Mouse (Mus musculus): Measurements from ENCODE around the gene Zfp777. TPM values are rescaled to one million over a fixed set of nuclear protein-coding genes. Genes with fewer than 3 reads are reported as not detected.

The Zfp777 gene
- total and polyA plus RNA-seq, 2 experiments from 2014 or later = 14.2 to 46.5 TPM

DNA sequence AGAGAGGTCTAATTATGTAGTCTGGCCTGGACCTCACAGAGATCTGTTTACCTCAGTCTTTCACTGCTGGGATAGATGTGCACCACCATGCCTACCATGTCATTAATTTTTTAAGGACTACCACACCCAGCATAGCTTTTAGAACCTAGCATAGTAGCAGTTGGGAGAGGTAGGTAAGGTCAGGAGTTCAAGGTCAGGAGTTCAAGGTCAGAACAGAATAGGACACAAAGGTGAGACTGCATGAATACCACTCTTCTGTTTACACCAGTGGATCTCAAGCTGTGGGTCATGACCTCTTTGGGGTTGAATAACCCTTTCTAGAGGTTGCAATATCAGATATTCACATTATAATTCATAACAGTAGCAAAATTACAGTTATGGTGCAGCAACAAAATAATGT, 16.1 kb downstream of the Zfp777 start:
- Histone ChIP-seq H3K27ac (ENCODE audit: low read depth, low read length) (no peak overlapping the region), H3K36me3 (ENCODE audit: insufficient read depth) (peaks cover 88% of the 10 kb centered on the region), H3K4me3 (ENCODE audit: low read depth, low read length) (no peak overlapping the region), H3K9ac (no peak overlapping the region), H3K9me3 (ENCODE audit: low read length) (no peaks in the 10 kb centered on the region), H3K4me2 (ENCODE audit: low read depth) (no peak overlapping the region), H3K4me1 (ENCODE audit: insufficient read depth) (no peaks in the 10 kb centered on the region), H3K27me3 (ENCODE audit: insufficient read depth, low read length) (no peaks in the 10 kb centered on the region)
- DNase-seq (no peak), ATAC-seq (no peak)
- TF ChIP-seq CTCF (IDR thresholded peaks at IDR 0.05; ENCODE audit: low read depth) = no peak

DNA sequence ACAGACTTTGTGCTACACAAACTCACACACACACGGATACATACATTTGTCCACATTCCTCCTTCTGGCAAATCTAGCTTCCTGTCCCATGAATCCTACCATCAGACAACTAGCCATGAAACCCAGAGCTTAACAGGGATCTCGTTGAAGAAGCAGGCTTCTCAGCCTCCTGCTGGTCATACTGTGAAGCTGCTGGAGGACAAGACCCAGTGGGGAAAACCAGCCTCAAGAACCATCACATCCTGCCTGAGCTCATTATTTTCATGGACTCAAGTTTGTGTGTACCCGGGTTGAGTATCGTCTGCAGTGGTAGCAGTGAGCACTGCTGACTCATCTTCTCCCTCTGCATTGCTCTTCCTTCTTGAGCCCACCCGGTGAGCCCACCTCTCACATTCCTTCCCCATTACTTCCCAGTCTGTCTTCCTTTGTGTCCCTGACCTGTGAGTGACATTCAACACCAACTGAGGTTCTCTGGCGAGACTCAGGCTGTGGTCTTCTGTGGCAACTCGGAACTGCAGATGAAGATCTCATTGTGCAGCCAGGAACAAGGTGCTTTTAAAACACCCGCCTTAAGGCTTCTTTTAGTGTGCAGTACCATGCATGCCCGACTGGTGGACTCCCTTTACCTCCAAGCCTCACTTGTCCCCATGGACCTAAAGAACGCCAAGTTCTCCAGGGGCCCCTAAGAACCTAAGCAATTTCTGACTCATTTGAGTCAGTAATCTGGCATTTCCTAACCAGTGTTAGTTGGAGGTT, 22.6 kb downstream of the Zfp777 start:
- Histone ChIP-seq H3K4me3 (ENCODE audit: low read depth, low read length) (no peak overlapping the region), H3K27me3 (ENCODE audit: insufficient read depth, low read length) (no peaks in the 10 kb centered on the region), H3K36me3 (ENCODE audit: insufficient read depth) (peaks cover 84% of the 10 kb centered on the region), H3K27ac (ENCODE audit: low read depth, low read length) (no peak overlapping the region), H3K9ac (no peak overlapping the region), H3K4me1 (ENCODE audit: insufficient read depth) (no peaks in the 10 kb centered on the region), H3K9me3 (ENCODE audit: low read length) (peaks cover 10% of the 10 kb centered on the region; the same call in 1 of the 2 replicates), H3K4me2 (ENCODE audit: low read depth) (no peak overlapping the region)
- WGBS = 88% methylated on average over 10 of the region's 10 CpGs
- TF ChIP-seq CTCF (IDR thresholded peaks at IDR 0.05; ENCODE audit: low read depth) = peak; percentile 27
- DNase-seq (no peak), ATAC-seq (no peak)

DNA sequence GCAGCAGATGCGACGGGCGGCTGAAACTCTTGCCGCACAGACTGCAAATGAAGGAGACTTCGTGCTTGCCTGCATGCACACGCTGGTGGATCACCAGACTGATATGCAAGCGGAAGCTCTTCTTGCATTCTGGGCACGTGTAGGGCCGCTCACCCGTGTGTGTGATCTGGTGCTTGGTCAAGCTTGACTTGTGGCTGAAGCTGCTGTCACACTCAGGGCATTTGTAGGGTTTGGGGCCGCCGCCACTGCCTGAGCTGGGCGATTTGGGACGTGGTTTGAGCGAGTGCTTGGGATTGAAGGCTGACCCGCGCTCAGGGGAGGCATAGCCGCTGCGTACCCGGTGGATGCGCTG, 23.7 kb downstream of the Zfp777 start:
- 79% methylated on average over 21 of the region's 21 CpGs for WGBS
- TF ChIP-seq CTCF (IDR thresholded peaks at IDR 0.05; ENCODE audit: low read depth) = no peak

DNA sequence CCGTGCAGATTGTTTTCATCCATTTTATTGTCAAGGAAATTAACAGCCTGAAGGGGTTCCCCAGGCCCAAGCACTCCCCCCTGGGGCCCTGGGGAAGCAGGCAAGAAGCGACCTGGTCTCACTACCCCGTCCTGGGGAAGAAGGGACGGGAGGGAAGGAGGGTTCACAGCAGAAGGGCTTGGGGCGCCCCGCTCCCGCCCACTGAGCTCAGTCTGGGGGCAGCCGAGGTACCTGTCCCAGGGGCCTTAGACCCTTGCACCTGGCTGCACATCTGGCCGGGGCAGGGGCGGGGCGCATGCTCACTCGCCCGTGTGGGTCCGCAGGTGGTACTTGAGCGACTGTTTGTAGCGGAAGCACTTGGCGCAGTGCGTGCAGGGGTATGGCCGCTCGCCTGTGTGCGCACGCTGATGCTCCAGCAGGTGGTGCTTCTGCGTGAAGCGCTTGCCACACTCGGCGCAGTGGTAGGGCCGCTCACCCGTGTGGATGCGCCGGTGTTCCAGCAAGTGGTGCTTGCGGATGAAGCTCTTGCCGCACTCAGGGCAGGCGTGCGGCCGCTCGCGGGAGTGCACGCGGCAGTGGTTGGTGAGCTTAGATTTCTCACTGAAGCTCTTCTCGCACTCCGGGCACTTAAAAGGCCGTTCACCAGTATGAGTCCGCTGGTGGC, 24.2 kb downstream of the Zfp777 start:
- ATAC-seq = peak; percentile 66
- peaks cover 10% of the 10 kb centered on the region; the same call in 1 of the 2 replicates for H3K9me3 ChIP-seq (ENCODE audit: low read length)
- no peak overlapping the region for H3K27ac ChIP-seq (ENCODE audit: low read depth, low read length)
- 79% methylated on average over 43 of the region's 43 CpGs for WGBS
- no peaks in the 10 kb centered on the region for H3K27me3 ChIP-seq (ENCODE audit: insufficient read depth, low read length)
- H3K4me2 ChIP-seq (ENCODE audit: low read depth) = no peak overlapping the region
- no peaks in the 10 kb centered on the region for H3K4me1 ChIP-seq (ENCODE audit: insufficient read depth)
- no peak overlapping the region for H3K4me3 ChIP-seq (ENCODE audit: low read depth, low read length)
- peak; percentile 31 for DNase-seq
- TF ChIP-seq CTCF (IDR thresholded peaks at IDR 0.05; ENCODE audit: low read depth) = no peak
- no peak overlapping the region for H3K9ac ChIP-seq
- peaks cover 69% of the 10 kb centered on the region for H3K36me3 ChIP-seq (ENCODE audit: insufficient read depth)

More for the DNA sequence above, 23.7 kb downstream of the Zfp777 start:
- no peak overlapping the region for H3K27ac ChIP-seq (ENCODE audit: low read depth, low read length)
- H3K27me3 ChIP-seq (ENCODE audit: insufficient read depth, low read length) = no peaks in the 10 kb centered on the region
- H3K9ac ChIP-seq = no peak overlapping the region
- H3K4me1 ChIP-seq (ENCODE audit: insufficient read depth) = no peaks in the 10 kb centered on the region
- no peak overlapping the region for H3K4me3 ChIP-seq (ENCODE audit: low read depth, low read length)
- H3K4me2 ChIP-seq (ENCODE audit: low read depth) = no peak overlapping the region
- peaks cover 73% of the 10 kb centered on the region for H3K36me3 ChIP-seq (ENCODE audit: insufficient read depth)
- DNase-seq = no peak
- peaks cover 10% of the 10 kb centered on the region; the same call in 1 of the 2 replicates for H3K9me3 ChIP-seq (ENCODE audit: low read length)
- 0 out of 2 replicates have a peak, but pooled peaks have one; percentile 16 for ATAC-seq

DNA sequence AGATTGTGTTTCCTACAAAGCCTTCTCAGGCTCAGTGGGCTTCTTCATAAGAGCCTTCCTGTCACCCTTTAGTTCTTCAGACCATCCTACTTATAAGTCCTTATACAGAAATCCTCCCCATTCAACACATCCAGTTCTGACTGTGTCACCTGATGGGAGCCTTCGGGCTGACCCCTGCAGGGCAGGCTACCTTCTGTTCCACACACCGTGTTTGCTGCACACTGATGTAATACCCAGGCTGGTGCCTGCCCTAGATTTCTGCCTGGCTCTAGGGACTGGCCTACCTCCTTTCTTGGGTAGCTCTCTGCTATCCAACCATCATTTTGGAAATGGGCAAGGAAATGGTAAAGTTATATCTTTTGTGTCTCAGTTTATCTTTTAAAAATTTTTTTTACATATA, 26.0 kb downstream of the Zfp777 start:
- no peak for DNase-seq
- TF ChIP-seq CTCF (IDR thresholded peaks at IDR 0.05; ENCODE audit: low read depth) = no peak
- 81% methylated on average over 2 of the region's 2 CpGs for WGBS
- Histone ChIP-seq H3K27ac (ENCODE audit: low read depth, low read length) (no peak overlapping the region), H3K9me3 (ENCODE audit: low read length) (peaks cover 10% of the 10 kb centered on the region; the same call in 1 of the 2 replicates), H3K4me3 (ENCODE audit: low read depth, low read length) (no peak overlapping the region), H3K36me3 (ENCODE audit: insufficient read depth) (peaks cover 55% of the 10 kb centered on the region), H3K27me3 (ENCODE audit: insufficient read depth, low read length) (no peaks in the 10 kb centered on the region), H3K4me1 (ENCODE audit: insufficient read depth) (no peaks in the 10 kb centered on the region), H3K9ac (no peak overlapping the region), H3K4me2 (ENCODE audit: low read depth) (no peak overlapping the region)
- no peak for ATAC-seq

DNA sequence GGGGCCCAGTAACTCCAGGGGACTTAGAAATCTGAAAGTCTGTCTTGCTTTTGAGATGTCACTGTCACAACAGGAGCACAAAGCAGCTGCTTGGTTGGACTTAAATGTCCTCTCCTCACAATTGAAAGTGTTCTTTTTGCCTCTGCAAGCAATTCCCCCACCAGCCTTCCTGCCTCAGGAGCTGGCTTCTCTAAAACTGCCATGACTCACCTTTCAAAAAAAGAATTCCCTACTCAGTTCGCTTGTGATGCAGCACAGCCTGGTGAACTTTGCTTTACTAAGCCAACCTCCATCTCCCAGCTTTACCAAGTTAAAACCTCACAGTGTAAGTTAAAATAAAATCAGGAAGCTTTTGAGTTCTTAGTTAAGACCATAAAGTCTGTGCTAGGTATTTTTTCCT, 27.0 kb downstream of the Zfp777 start:
- peaks cover 45% of the 10 kb centered on the region for H3K36me3 ChIP-seq (ENCODE audit: insufficient read depth)

DNA sequence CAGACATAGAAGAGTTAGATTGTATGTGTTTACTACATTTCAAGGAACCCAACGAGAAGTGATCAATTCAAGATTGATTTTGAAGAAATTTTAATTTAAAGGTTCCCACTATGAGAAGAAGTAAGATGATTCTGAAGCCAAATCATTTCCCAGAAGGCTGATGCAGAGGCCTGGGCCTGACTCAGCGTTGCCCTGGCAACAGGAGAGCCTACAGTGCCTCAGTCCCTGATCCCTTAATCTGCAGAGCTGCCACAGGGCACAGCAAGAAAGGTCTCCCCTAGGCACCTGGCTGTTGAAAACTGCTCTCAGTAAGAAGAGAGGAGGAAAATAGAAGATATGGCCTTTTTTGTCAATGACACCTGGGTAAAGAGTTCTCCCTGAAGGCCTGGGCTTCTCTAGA, 28.7 kb downstream of the Zfp777 start:
- Histone ChIP-seq H3K27me3 (ENCODE audit: insufficient read depth, low read length) (no peaks in the 10 kb centered on the region), H3K4me2 (ENCODE audit: low read depth) (no peak overlapping the region), H3K4me1 (ENCODE audit: insufficient read depth) (no peaks in the 10 kb centered on the region), H3K4me3 (ENCODE audit: low read depth, low read length) (no peak overlapping the region), H3K9me3 (ENCODE audit: low read length) (peaks cover 6% of the 10 kb centered on the region; the same call in 1 of the 2 replicates), H3K27ac (ENCODE audit: low read depth, low read length) (no peak overlapping the region), H3K9ac (no peak overlapping the region), H3K36me3 (ENCODE audit: insufficient read depth) (peaks cover 29% of the 10 kb centered on the region)
- DNase-seq (no peak), ATAC-seq (no peak)
- no peak for TF ChIP-seq CTCF (IDR thresholded peaks at IDR 0.05; ENCODE audit: low read depth)
- 62% methylated on average over 2 of the region's 2 CpGs for WGBS

More for the DNA sequence above, 27.0 kb downstream of the Zfp777 start:
- no peak for TF ChIP-seq CTCF (IDR thresholded peaks at IDR 0.05; ENCODE audit: low read depth)
- H3K4me1 ChIP-seq (ENCODE audit: insufficient read depth) = no peaks in the 10 kb centered on the region
- no peak overlapping the region for H3K27ac ChIP-seq (ENCODE audit: low read depth, low read length)
- no peak overlapping the region for H3K4me2 ChIP-seq (ENCODE audit: low read depth)
- no peak overlapping the region for H3K9ac ChIP-seq
- H3K9me3 ChIP-seq (ENCODE audit: low read length) = peaks cover 10% of the 10 kb centered on the region; the same call in 1 of the 2 replicates
- H3K27me3 ChIP-seq (ENCODE audit: insufficient read depth, low read length) = no peaks in the 10 kb centered on the region
- 82% methylated on average over 1 of the region's 1 CpGs for WGBS
- H3K4me3 ChIP-seq (ENCODE audit: low read depth, low read length) = no peak overlapping the region
- ATAC-seq (no peak), DNase-seq (no peak)

Data from forebrain, postnatal 0 days (tissue).